15 mouse cellular contexts compared by ENCODE assay signal in genomic region chr6:99990604-99991003, GRCm38 (mm10).
A peak's percentile ranks its signal among the peaks of the same experiment; 100 is the strongest.
DNase-seq lines count a peak whose midpoint lies in the region; ATAC-seq lines count a peak whose summit lies in the region.
"Had no signal": no experiment of that assay in that cellular context is flagged by ENCODE, and none has a peak within 500 bp of the region (broad histone marks: within the 10 kb centered on the region; RNA-seq: fewer than 3 reads in every experiment).

No protein-coding gene starts in this region.

- intact Hi-C loops in heart, postnatal 25 days (cut with DNase I) = no loop called here

- H3K4me3 ChIP-seq in embryonic facial prominence, embryonic 12.5 days = no peak overlapping the region
- no peak overlapping the region for H3K4me3 ChIP-seq in embryonic facial prominence, embryonic 10.5 days
- H3K4me3 ChIP-seq in heart, embryonic 16.5 days (ENCODE audit: low read length) = no peak overlapping the region
- no peak overlapping the region for H3K4me3 ChIP-seq in liver, embryonic 13.5 days (replicated peaks)
- H3K4me3 ChIP-seq in stomach, embryonic 16.5 days (replicated peaks; ENCODE audit: low read length) = no peak overlapping the region
- H3K4me3 ChIP-seq: erythroblast, embryonic 14.5 days; forebrain, embryonic 15.5 days; gastrocnemius, adult 2 months; hindbrain, embryonic 12.5 days; myocyte; neural tube, embryonic 15.5 days had no signal

- no peaks in the 10 kb centered on the region for H3K36me3 ChIP-seq in embryonic facial prominence, embryonic 12.5 days
- H3K36me3 ChIP-seq in embryonic facial prominence, embryonic 10.5 days (replicated peaks) = no peaks in the 10 kb centered on the region
- no peaks in the 10 kb centered on the region for H3K36me3 ChIP-seq in heart, embryonic 16.5 days (ENCODE audit: control insufficient read depth, insufficient read depth)
- H3K36me3 ChIP-seq in liver, embryonic 13.5 days = no peaks in the 10 kb centered on the region
- H3K36me3 ChIP-seq in stomach, embryonic 16.5 days (ENCODE audit: control insufficient read depth, insufficient read depth, low read length) = no peaks in the 10 kb centered on the region
- H3K36me3 ChIP-seq: forebrain, embryonic 15.5 days; hindbrain, embryonic 12.5 days; neural tube, embryonic 15.5 days had no signal

- peaks cover 9% of the 10 kb centered on the region; the same call in 1 of the 2 replicates for H3K27me3 ChIP-seq in embryonic facial prominence, embryonic 12.5 days
- peaks cover 69% of the 10 kb centered on the region for H3K27me3 ChIP-seq in embryonic facial prominence, embryonic 10.5 days (replicated peaks; ENCODE audit: low read depth, poor library complexity, severe bottlenecking)
- peaks cover 12% of the 10 kb centered on the region for H3K27me3 ChIP-seq in heart, embryonic 16.5 days (ENCODE audit: control insufficient read depth, insufficient read depth, low read length)
- H3K27me3 ChIP-seq in liver, embryonic 13.5 days = peaks cover 15% of the 10 kb centered on the region; the same call in 1 of the 2 replicates
- no peaks in the 10 kb centered on the region for H3K27me3 ChIP-seq in stomach, embryonic 16.5 days (ENCODE audit: control insufficient read depth, insufficient read depth, low read length)
- H3K27me3 ChIP-seq: forebrain, embryonic 15.5 days had no signal

- no peaks in the 10 kb centered on the region for H3K9me3 ChIP-seq in embryonic facial prominence, embryonic 12.5 days
- H3K9me3 ChIP-seq in embryonic facial prominence, embryonic 10.5 days = no peaks in the 10 kb centered on the region
- no peaks in the 10 kb centered on the region for H3K9me3 ChIP-seq in heart, embryonic 16.5 days (replicated peaks; ENCODE audit: control insufficient read depth, low read length)
- no peaks in the 10 kb centered on the region for H3K9me3 ChIP-seq in liver, embryonic 13.5 days (replicated peaks)
- no peaks in the 10 kb centered on the region for H3K9me3 ChIP-seq in stomach, embryonic 16.5 days (replicated peaks; ENCODE audit: control insufficient read depth, low read length)
- H3K9me3 ChIP-seq: forebrain, embryonic 15.5 days; hindbrain, embryonic 12.5 days; neural tube, embryonic 15.5 days had no signal

- whole genome bisulfite sequencing in embryonic facial prominence, embryonic 12.5 days = 86% methylated on average over 6 of the region's 6 CpGs
- WGBS in embryonic facial prominence, embryonic 10.5 days = 88% methylated on average over 6 of the region's 6 CpGs
- WGBS in heart, embryonic 16.5 days = 71% methylated on average over 6 of the region's 6 CpGs
- WGBS in liver, embryonic 13.5 days (ENCODE audit: insufficient replicate concordance) = 63% methylated on average over 6 of the region's 6 CpGs
- 65% methylated on average over 6 of the region's 6 CpGs for WGBS in stomach, embryonic 16.5 days

- H3K9ac ChIP-seq in embryonic facial prominence, embryonic 12.5 days = no peak overlapping the region
- no peak overlapping the region for H3K9ac ChIP-seq in heart, embryonic 16.5 days (ENCODE audit: low read length)
- H3K9ac ChIP-seq in liver, embryonic 13.5 days = no peak overlapping the region
- no peak overlapping the region for H3K9ac ChIP-seq in stomach, embryonic 16.5 days (ENCODE audit: low read length)
- H3K9ac ChIP-seq: forebrain, embryonic 15.5 days; hindbrain, embryonic 12.5 days; lung, embryonic 14.5 days; neural tube, embryonic 15.5 days had no signal

- H3K27ac ChIP-seq in embryonic facial prominence, embryonic 12.5 days = no peak overlapping the region
- H3K27ac ChIP-seq in embryonic facial prominence, embryonic 10.5 days (replicated peaks) = no peak overlapping the region
- peak overlapping the region; percentile 78 for H3K27ac ChIP-seq in heart, embryonic 16.5 days (ENCODE audit: low read length)
- no peak overlapping the region for H3K27ac ChIP-seq in liver, embryonic 13.5 days
- H3K27ac ChIP-seq in stomach, embryonic 16.5 days (ENCODE audit: low read length) = peak overlapping the region; percentile 91; the same call in 1 of the 2 replicates
- H3K27ac ChIP-seq: forebrain, embryonic 15.5 days; gastrocnemius, adult 2 months; hindbrain, embryonic 12.5 days; neural tube, embryonic 15.5 days had no signal

- H3K4me2 ChIP-seq in embryonic facial prominence, embryonic 12.5 days (replicated peaks) = no peak overlapping the region
- no peak overlapping the region; the same call in 1 of the 2 replicates for H3K4me2 ChIP-seq in heart, embryonic 16.5 days (ENCODE audit: low read depth, low read length)
- no peak overlapping the region for H3K4me2 ChIP-seq in liver, embryonic 13.5 days
- H3K4me2 ChIP-seq in stomach, embryonic 16.5 days (ENCODE audit: low read depth, low read length) = no peak overlapping the region
- H3K4me2 ChIP-seq: forebrain, embryonic 15.5 days; hindbrain, embryonic 12.5 days; lung, embryonic 14.5 days; neural tube, embryonic 15.5 days had no signal

- peaks cover 42% of the 10 kb centered on the region for H3K4me1 ChIP-seq in embryonic facial prominence, embryonic 12.5 days
- H3K4me1 ChIP-seq in embryonic facial prominence, embryonic 10.5 days = peaks cover 24% of the 10 kb centered on the region
- peaks cover 40% of the 10 kb centered on the region for H3K4me1 ChIP-seq in heart, embryonic 16.5 days (ENCODE audit: control insufficient read depth, insufficient read depth, low read length)
- H3K4me1 ChIP-seq in liver, embryonic 13.5 days (replicated peaks) = peaks cover 11% of the 10 kb centered on the region
- H3K4me1 ChIP-seq in stomach, embryonic 16.5 days (ENCODE audit: control insufficient read depth, insufficient read depth, low read length) = peaks cover 26% of the 10 kb centered on the region

- 0 out of 2 replicates have a peak, but pooled peaks have one; percentile 4 for ATAC-seq in embryonic facial prominence, embryonic 12.5 days (ENCODE audit: insufficient number of reproducible peaks, insufficient read depth, low FRiP score, low TSS enrichment)
- ATAC-seq in heart, embryonic 16.5 days (replicated peaks; ENCODE audit: extremely low read depth, insufficient read depth, low FRiP score) = no peak
- 0 out of 2 replicates have a peak, but pooled peaks have one; percentile 36 for ATAC-seq in liver, embryonic 13.5 days (ENCODE audit: low read depth)
- ATAC-seq in stomach, embryonic 16.5 days (ENCODE audit: insufficient read depth, low FRiP score) = no peak

- DNase-seq in embryonic facial prominence, embryonic 10.5 days (ENCODE audit: low spot score) = no peak
- no peak for DNase-seq in heart, postnatal 25 days (ENCODE audit: low spot score)
- no peak for DNase-seq in liver, embryonic 13.5 days
- no peak for DNase-seq in liver
- DNase-seq in adrenal gland, adult 2 months = no peak

Comparison
In these comparisons a context has a peak if more than half of its experiments do, and no peak if none do; other contexts are left out.
1. ATAC-seq: peak in embryonic facial prominence, embryonic 12.5 days (single experiment) and liver, embryonic 13.5 days (single experiment); none in heart, embryonic 16.5 days (single experiment) and stomach, embryonic 16.5 days (single experiment).
2. H3K27ac ChIP-seq: peak in heart, embryonic 16.5 days (single experiment) and stomach, embryonic 16.5 days (single experiment); none in embryonic facial prominence, embryonic 12.5 days (single experiment), embryonic facial prominence, embryonic 10.5 days (single experiment) and liver, embryonic 13.5 days (single experiment).